Mouse (Mus musculus): ENCODE measurements around the gene Cpsf6. TPM values are rescaled to one million over a fixed set of nuclear protein-coding genes. Genes with fewer than 3 reads are reported as not detected.

Gene Cpsf6
- polyA plus RNA-seq, 1 experiment from 2014 or later = 110 TPM

Other genes with a start within 250 kb of the Cpsf6 start
- gene Frs2, start 231.5 kb downstream of the Cpsf6 start, polyA plus RNA-seq (2015; fragmentation: Nextera tagmentation; extraction: Ambion mirVana) = 13.9 and 15.6 TPM in 2 replicates
- 52.2 and 54.8 TPM in 2 replicates for gene Yeats4, start 155.5 kb downstream of the Cpsf6 start, polyA plus RNA-seq (2015; fragmentation: Nextera tagmentation; extraction: Ambion mirVana)
- not detected in 2 replicates for gene 9530003J23Rik, start 141.3 kb downstream of the Cpsf6 start, polyA plus RNA-seq (2015; fragmentation: Nextera tagmentation; extraction: Ambion mirVana)
- 80.2 and 93.1 TPM in 2 replicates for gene Lyz2, start 97.7 kb downstream of the Cpsf6 start, polyA plus RNA-seq (2015; fragmentation: Nextera tagmentation; extraction: Ambion mirVana)
- gene Lyz1, start 87.1 kb downstream of the Cpsf6 start, polyA plus RNA-seq (2015; fragmentation: Nextera tagmentation; extraction: Ambion mirVana) = 17.3 and 17.7 TPM in 2 replicates
- 47.7 and 51.8 TPM in 2 replicates for gene Cpm, start 249.5 kb upstream of the Cpsf6 start, polyA plus RNA-seq (2015; fragmentation: Nextera tagmentation; extraction: Ambion mirVana)